Mouse (Mus musculus) neural tube, embryonic 12.5 days (tissue): ENCODE data around the gene Btbd35f25. TPM values are rescaled to one million over a fixed set of nuclear protein-coding genes. Genes with fewer than 3 reads are reported as not detected.
"Not testable (repeated sequence)": the region's sequence is repeated elsewhere in the genome, so short reads cannot be mapped to it uniquely, and the experiment has no call there.

Source experiments
- ATAC-seq: fragments of 200-750 bp; cut with Nextera tagmentation; 2 replicates; pipeline ENCODE4 v1.8.0; 2017; ENCODE audit warnings: low read depth, mild to moderate bottlenecking, moderate TSS enrichment, moderate library complexity; ENCODE audit not compliant: low FRiP score
- H3K27ac ChIP-seq: fragments of 300-500 bp; sonication (generic); 2 replicates; pipeline ENCODE4 v1.5.1; 2016
- H3K27me3 ChIP-seq: fragments of 300-500 bp; sonication (generic); replicated peaks from 2 replicates; pipeline ENCODE4 v1.6.1; 2016; ENCODE audit warnings: mild to moderate bottlenecking
- H3K36me3 ChIP-seq: fragments of 300-500 bp; sonication (generic); 2 replicates; pipeline ENCODE4 v1.6.1; 2016; ENCODE audit warnings: mild to moderate bottlenecking
- H3K4me1 ChIP-seq: fragments of 300-500 bp; sonication (generic); 2 replicates; pipeline ENCODE4 v1.6.1; 2016
- H3K4me2 ChIP-seq: fragments of 300-500 bp; sonication (generic); replicated peaks from 2 replicates; pipeline ENCODE4 v1.6.1; 2016; ENCODE audit warnings: mild to moderate bottlenecking
- H3K4me3 ChIP-seq: fragments of 300-500 bp; sonication (generic); 2 replicates; pipeline ENCODE4 v1.5.1; 2016
- H3K9ac ChIP-seq: fragments of 300-500 bp; sonication (generic); 2 replicates; pipeline ENCODE4 v1.6.1; 2016; ENCODE audit warnings: mild to moderate bottlenecking
- H3K9me3 ChIP-seq: fragments of 300-500 bp; sonication (generic); 2 replicates; pipeline ENCODE4 v1.6.1; 2016; ENCODE audit warnings: mild to moderate bottlenecking
- WGBS: fragments of 180-500 bp; shearing (Covaris S2); methylation state at CpG from one replicate; pipeline ENCODE4 v1.1.7; 2016; 5-methylcytosine and 5-hydroxymethylcytosine counted together
- polyA plus RNA-seq: library from polyadenylated mRNA; unstranded; fragments of >200 nt; fragmentation: Nextera tagmentation; extraction: Ambion mirVana; gene quantifications from 2 replicates; pipeline ENCODE4 v1.2.1, GENCODE M21; 2016

The Btbd35f25 gene
- not detected in 2 replicates for polyA plus RNA-seq

DNA sequence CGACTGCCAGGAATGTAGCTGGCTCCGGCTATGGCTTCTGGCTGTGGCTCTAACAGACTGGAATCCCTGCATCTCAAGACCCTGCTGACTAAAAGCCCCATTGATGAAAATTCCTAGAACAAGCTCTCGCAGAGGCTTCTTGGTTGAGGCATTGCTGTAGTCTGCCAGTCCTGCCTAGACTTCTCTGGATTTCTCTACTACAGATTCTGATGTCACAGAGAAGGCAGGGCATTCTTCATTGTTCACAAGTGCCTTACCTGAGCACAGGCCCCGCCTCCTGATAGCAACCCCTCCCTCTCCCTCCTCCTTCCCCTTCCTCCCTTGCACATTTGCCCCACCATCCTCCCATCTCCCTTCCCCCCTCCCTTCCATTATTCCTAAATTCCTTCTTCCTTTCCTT, at the start of gene Btbd35f25:
Gene Btbd35f25 (minus strand): TSS at position 101 of the 400 bp plus-strand sequence.
- not testable (repeated sequence) for H3K9ac ChIP-seq, H3K36me3 ChIP-seq, H3K27me3 ChIP-seq, H3K9me3 ChIP-seq, H3K4me2 ChIP-seq, H3K27ac ChIP-seq, H3K4me1 ChIP-seq, ATAC-seq, H3K4me3 ChIP-seq
- WGBS = 78% methylated on average over 3 of the region's 4 CpGs

- ATAC-seq = no peak
- no peak overlapping the region for H3K27ac ChIP-seq
- no peak overlapping the region for H3K4me2 ChIP-seq
- H3K4me3 ChIP-seq = no peak overlapping the region
- peaks cover 92% of the 10 kb centered on the region for H3K9me3 ChIP-seq
- H3K9ac ChIP-seq = no peak overlapping the region
- H3K4me1 ChIP-seq = no peaks in the 10 kb centered on the region
- H3K27me3 ChIP-seq = no peaks in the 10 kb centered on the region
- H3K36me3 ChIP-seq = no peaks in the 10 kb centered on the region
Observed at GRCm38 (mm10) chrX:31766255-31766654, 49.3 kb upstream of the Btbd35f25 start.

DNA sequence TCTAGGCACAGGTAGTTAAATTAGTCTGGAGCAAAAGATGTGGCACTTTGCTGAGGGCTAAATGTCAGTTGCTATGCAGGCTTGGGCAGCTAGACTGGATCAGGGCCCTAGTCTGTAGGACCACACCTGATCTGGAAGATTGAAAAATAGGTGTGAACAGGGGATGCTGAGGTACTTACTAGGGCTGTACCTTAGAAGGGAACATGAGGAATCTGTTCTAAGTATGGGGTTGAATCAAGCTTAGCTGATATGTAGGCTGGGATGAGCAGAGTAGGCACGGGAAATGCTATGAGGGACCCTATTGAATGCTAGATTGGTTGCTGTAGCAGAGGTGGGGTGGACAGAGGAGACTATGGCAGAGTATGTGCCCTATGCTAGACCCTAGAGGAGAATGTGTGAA, 47.0 kb upstream of the Btbd35f25 start:
- H3K36me3 ChIP-seq = no peaks in the 10 kb centered on the region
- H3K27me3 ChIP-seq = no peaks in the 10 kb centered on the region
- H3K27ac ChIP-seq = no peak overlapping the region
- 80% methylated on average over 1 of the region's 1 CpGs for WGBS
- H3K4me1 ChIP-seq = no peaks in the 10 kb centered on the region
- no peak overlapping the region for H3K4me3 ChIP-seq
- peaks cover 91% of the 10 kb centered on the region for H3K9me3 ChIP-seq
- no peak overlapping the region for H3K9ac ChIP-seq
- H3K4me2 ChIP-seq = no peak overlapping the region
- no peak for ATAC-seq

GRCm38 (mm10) chrX:31745079-31745478, 28.1 kb upstream of the Btbd35f25 start:
- H3K9me3 ChIP-seq = peaks cover 66% of the 10 kb centered on the region

DNA sequence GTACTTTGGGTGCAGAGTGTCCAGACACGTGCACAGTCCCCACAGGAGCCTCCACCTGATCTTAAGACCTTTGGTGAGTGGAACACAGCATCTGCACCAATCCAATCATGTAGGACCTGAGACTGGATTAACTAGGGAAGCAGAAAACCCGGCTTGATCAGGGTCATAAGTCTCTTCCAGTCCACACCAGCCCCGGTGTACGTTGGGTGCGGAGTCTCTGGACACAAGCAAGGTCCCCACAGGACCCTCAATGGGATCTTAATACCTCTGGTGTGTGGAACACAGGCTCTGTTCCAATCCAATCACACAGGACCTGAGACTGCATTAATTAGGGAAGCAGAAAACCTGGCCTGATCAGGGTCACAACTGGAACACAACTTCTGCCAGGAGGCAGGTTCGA, 20.0 kb upstream of the Btbd35f25 start:
- Histone ChIP-seq H3K4me2 (no peak overlapping the region), H3K36me3 (no peaks in the 10 kb centered on the region), H3K27me3 (no peaks in the 10 kb centered on the region), H3K9ac (no peak overlapping the region), H3K9me3 (peaks cover 37% of the 10 kb centered on the region), H3K27ac (no peak overlapping the region), H3K4me1 (no peaks in the 10 kb centered on the region), H3K4me3 (no peak overlapping the region)
- ATAC-seq = no peak
- WGBS = 77% methylated on average over 6 of the region's 6 CpGs

More at GRCm38 (mm10) chrX:31745079-31745478, 28.1 kb upstream of the Btbd35f25 start:
- Histone ChIP-seq H3K27ac (no peak overlapping the region), H3K36me3 (no peaks in the 10 kb centered on the region), H3K4me3 (no peak overlapping the region), H3K4me2 (no peak overlapping the region), H3K9ac (no peak overlapping the region), H3K4me1 (no peaks in the 10 kb centered on the region), H3K27me3 (no peaks in the 10 kb centered on the region)
- WGBS = 85% methylated on average over 10 of the region's 10 CpGs
- ATAC-seq = no peak

Other genes starting within 250 kb of the Btbd35f25 start
- gene Gm21883, start 142.9 kb downstream of the Btbd35f25 start, polyA plus RNA-seq = not detected in 2 replicates
- gene Spin2e, start 98.2 kb downstream of the Btbd35f25 start, polyA plus RNA-seq = not detected in 2 replicates
- not detected in 2 replicates for gene Gm21637, start 244.9 kb upstream of the Btbd35f25 start, polyA plus RNA-seq